Mouse (Mus musculus): ENCODE measurements around the gene Ccdc3. TPM values are rescaled to one million over a fixed set of nuclear protein-coding genes. Genes with fewer than 3 reads are reported as not detected.

Gene Ccdc3
- polyA plus RNA-seq, 1 experiment from 2014 or later = 21.2 TPM

- H3K9me3 ChIP-seq (replicated peaks; ENCODE audit: control insufficient read depth, low read length) = no peaks in the 10 kb centered on the region
- no peak overlapping the region for H3K4me3 ChIP-seq (replicated peaks; ENCODE audit: low read length)
- H3K9ac ChIP-seq (ENCODE audit: low read length) = no peak overlapping the region
- 38% methylated on average over 12 of the region's 12 CpGs for WGBS
- no peak overlapping the region for H3K4me2 ChIP-seq (ENCODE audit: low read depth, low read length)
- ATAC-seq (ENCODE audit: insufficient read depth, low FRiP score) = no peak
- H3K36me3 ChIP-seq (ENCODE audit: control insufficient read depth, insufficient read depth, low read length) = no peaks in the 10 kb centered on the region
- H3K27me3 ChIP-seq (ENCODE audit: control insufficient read depth, insufficient read depth, low read length) = no peaks in the 10 kb centered on the region
- H3K27ac ChIP-seq (ENCODE audit: low read length) = no peak overlapping the region
- no peaks in the 10 kb centered on the region for H3K4me1 ChIP-seq (ENCODE audit: control insufficient read depth, insufficient read depth, low read length)
Measured at GRCm38 (mm10) chr2:5249969-5250368, 112.4 kb downstream of the Ccdc3 start.

DNA sequence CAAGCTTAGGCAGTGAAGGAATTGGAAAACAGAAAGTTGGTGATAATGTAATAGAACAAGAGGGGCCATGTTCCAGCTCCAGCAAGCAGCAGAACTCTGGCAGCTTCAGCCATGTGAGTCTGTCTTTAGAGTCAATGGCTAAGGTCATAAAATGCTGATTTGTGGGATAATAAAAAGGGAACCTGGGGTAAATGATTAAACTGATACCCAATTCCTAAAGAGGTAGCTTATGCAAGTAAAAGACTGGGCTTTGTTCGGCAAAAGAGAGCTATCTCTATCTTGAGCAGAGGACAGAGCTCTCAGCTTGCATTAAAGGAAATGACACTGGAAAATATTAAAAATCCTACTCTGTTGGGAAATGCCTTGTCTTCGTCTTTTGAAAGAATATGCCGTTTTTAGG, 120.7 kb downstream of the Ccdc3 start:
- H3K9me3 ChIP-seq (replicated peaks; ENCODE audit: control insufficient read depth, low read length) = no peaks in the 10 kb centered on the region
- H3K27ac ChIP-seq (ENCODE audit: low read length) = no peak overlapping the region
- no peaks in the 10 kb centered on the region for H3K36me3 ChIP-seq (ENCODE audit: control insufficient read depth, insufficient read depth, low read length)
- no peaks in the 10 kb centered on the region for H3K27me3 ChIP-seq (ENCODE audit: control insufficient read depth, insufficient read depth, low read length)
- whole genome bisulfite sequencing = 80% methylated on average over 3 of the region's 3 CpGs
- no peak overlapping the region for H3K4me2 ChIP-seq (ENCODE audit: low read depth, low read length)
- no peak for ATAC-seq (ENCODE audit: insufficient read depth, low FRiP score)
- no peak overlapping the region for H3K4me3 ChIP-seq (replicated peaks; ENCODE audit: low read length)
- no peaks in the 10 kb centered on the region for H3K4me1 ChIP-seq (ENCODE audit: control insufficient read depth, insufficient read depth, low read length)
- no peak overlapping the region for H3K9ac ChIP-seq (ENCODE audit: low read length)

GRCm38 (mm10) chr2:5262279-5262678, 124.7 kb downstream of the Ccdc3 start:
- Histone ChIP-seq H3K4me1 (ENCODE audit: control insufficient read depth, insufficient read depth, low read length) (no peaks in the 10 kb centered on the region), H3K4me3 (replicated peaks; ENCODE audit: low read length) (no peak overlapping the region), H3K4me2 (ENCODE audit: low read depth, low read length) (no peak overlapping the region), H3K27me3 (ENCODE audit: control insufficient read depth, insufficient read depth, low read length) (no peaks in the 10 kb centered on the region), H3K9me3 (replicated peaks; ENCODE audit: control insufficient read depth, low read length) (no peaks in the 10 kb centered on the region), H3K36me3 (ENCODE audit: control insufficient read depth, insufficient read depth, low read length) (no peaks in the 10 kb centered on the region), H3K27ac (ENCODE audit: low read length) (no peak overlapping the region), H3K9ac (ENCODE audit: low read length) (no peak overlapping the region)
- ATAC-seq (ENCODE audit: insufficient read depth, low FRiP score) = no peak
- WGBS = 85% methylated on average over 2 of the region's 2 CpGs

GRCm38 (mm10) chr2:5267980-5268379, 130.4 kb downstream of the Ccdc3 start:
- H3K4me2 ChIP-seq (ENCODE audit: low read depth, low read length) = no peak overlapping the region
- 0 out of 2 replicates have a peak, but pooled peaks cover 4% of the 10 kb centered on the region for H3K4me1 ChIP-seq (ENCODE audit: control insufficient read depth, insufficient read depth, low read length)
- H3K9me3 ChIP-seq (replicated peaks; ENCODE audit: control insufficient read depth, low read length) = no peaks in the 10 kb centered on the region
- WGBS = 49% methylated on average over 2 of the region's 2 CpGs
- H3K36me3 ChIP-seq (ENCODE audit: control insufficient read depth, insufficient read depth, low read length) = no peaks in the 10 kb centered on the region
- no peaks in the 10 kb centered on the region for H3K27me3 ChIP-seq (ENCODE audit: control insufficient read depth, insufficient read depth, low read length)
- ATAC-seq (ENCODE audit: insufficient read depth, low FRiP score) = no peak
- H3K9ac ChIP-seq (ENCODE audit: low read length) = no peak overlapping the region
- no peak overlapping the region for H3K4me3 ChIP-seq (replicated peaks; ENCODE audit: low read length)
- H3K27ac ChIP-seq (ENCODE audit: low read length) = no peak overlapping the region

Other genes with a start within 250 kb of the Ccdc3 start
- 82.6 and 86.8 TPM in 2 replicates for gene Phyh, start 218.8 kb upstream of the Ccdc3 start, polyA plus RNA-seq (2015; fragmentation: Nextera tagmentation; extraction: Ambion mirVana)
- not detected in 2 replicates for gene Ucma, start 161.7 kb upstream of the Ccdc3 start, polyA plus RNA-seq (2015; fragmentation: Nextera tagmentation; extraction: Ambion mirVana)
- gene Mcm10, start 125.0 kb upstream of the Ccdc3 start, polyA plus RNA-seq (2015; fragmentation: Nextera tagmentation; extraction: Ambion mirVana) = 25.1 and 26.4 TPM in 2 replicates
- 17.6 and 18.6 TPM in 2 replicates for gene Optn, start 73.7 kb upstream of the Ccdc3 start, polyA plus RNA-seq (2015; fragmentation: Nextera tagmentation; extraction: Ambion mirVana)

All from stomach, embryonic 16.5 days (tissue).